Mouse (Mus musculus): ENCODE measurements around the gene Usp22. TPM values are rescaled to one million over a fixed set of nuclear protein-coding genes. Genes with fewer than 3 reads are reported as not detected.

Gene Usp22
- polyA plus RNA-seq, 1 experiment from 2014 or later, result 168 TPM

DNA sequence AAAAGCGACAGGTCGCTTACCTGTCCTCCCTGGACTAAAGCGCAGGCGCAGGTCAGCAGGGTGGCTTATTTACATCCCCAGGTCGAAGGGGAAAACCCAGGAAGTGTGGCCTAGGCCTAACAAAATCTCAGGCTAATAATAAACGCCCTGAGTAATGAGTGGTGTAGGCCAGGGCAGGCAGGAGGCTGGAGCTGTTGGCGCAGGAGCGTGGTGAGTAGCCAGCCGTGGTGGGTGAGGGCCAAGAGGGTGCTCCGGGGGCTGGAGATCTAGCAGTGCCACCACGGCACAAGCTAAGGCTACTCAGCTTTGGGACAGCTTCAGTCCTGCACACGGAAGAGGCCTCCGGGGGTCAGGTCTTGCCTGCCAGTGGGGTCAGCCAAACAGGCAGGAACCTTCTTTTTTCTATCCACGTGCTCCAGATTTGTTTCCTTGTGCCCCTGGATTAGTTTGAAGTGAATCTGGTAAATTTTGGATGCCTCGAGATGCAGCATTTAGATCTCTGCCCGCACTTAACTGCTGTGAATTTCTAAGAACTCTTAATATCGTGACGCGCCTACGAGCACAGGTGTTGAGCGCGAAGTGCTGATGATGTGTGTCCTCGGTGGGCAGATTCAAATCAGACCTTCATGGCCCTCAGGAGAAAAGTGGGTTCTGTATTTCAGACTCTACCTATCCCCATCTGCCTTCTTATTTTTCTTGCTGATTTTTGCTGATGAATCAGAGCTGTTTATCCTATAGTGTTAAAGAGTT is 48.1 kb downstream of the Usp22 start, which contains the start of gene Tnfrsf13b:
Gene Tnfrsf13b, plus strand, starts transcription at position 150 of the 750 bp plus-strand sequence.
- H3K9me3 ChIP-seq (replicated peaks), result no peaks in the 10 kb centered on the region
- no peak within 1 kb of the TSS for H3K4me3 ChIP-seq
- no peaks in the 10 kb centered on the region for H3K27me3 ChIP-seq (ENCODE audit: low read depth, poor library complexity, severe bottlenecking)
- WGBS, result 85% methylated on average over 23 of the region's 23 CpGs
- no peak for DNase-seq (ENCODE audit: low spot score)
- H3K27ac ChIP-seq, result no peak within 1 kb of the TSS
- no peaks in the 10 kb centered on the region for H3K36me3 ChIP-seq
- H3K4me1 ChIP-seq, result no peaks in the 10 kb centered on the region

- 90% methylated on average over 5 of the region's 5 CpGs for whole genome bisulfite sequencing
- Histone ChIP-seq H3K4me3 (no peak overlapping the region), H3K4me1 (no peaks in the 10 kb centered on the region), H3K9me3 (replicated peaks) (no peaks in the 10 kb centered on the region), H3K27ac (no peak overlapping the region), H3K27me3 (ENCODE audit: low read depth, poor library complexity, severe bottlenecking) (no peaks in the 10 kb centered on the region), H3K36me3 (no peaks in the 10 kb centered on the region)
- DNase-seq (ENCODE audit: low spot score), result no peak
These were observed 48.9 kb downstream of the Usp22 start for GRCm38 (mm10) chr11:61125970-61126369.

DNA sequence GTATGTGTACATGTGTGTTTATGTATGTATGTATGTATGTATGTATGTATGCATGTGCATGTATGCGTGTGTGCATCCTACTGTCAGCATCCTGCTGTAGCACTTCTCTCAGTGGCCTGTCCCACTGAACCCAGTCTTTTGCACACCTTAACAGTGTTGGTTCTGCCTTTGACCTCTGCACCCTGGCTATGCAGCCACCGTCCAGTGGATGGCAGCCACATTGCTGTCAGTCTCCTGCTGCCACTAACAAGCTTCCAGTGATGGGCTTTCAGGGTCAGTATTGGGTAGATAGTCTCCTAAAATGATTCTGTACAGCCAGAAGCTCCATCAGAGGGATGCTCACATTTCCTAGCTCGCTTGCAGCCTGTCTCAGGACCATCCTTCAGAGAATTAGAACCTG is 51.0 kb downstream of the Usp22 start:
- DNase-seq (ENCODE audit: low spot score), result no peak
- no peaks in the 10 kb centered on the region for H3K4me1 ChIP-seq
- H3K4me3 ChIP-seq, result no peak overlapping the region
- H3K27ac ChIP-seq, result no peak overlapping the region
- no peaks in the 10 kb centered on the region for H3K36me3 ChIP-seq
- H3K9me3 ChIP-seq (replicated peaks), result no peaks in the 10 kb centered on the region
- 85% methylated on average over 3 of the region's 3 CpGs for whole genome bisulfite sequencing
- no peaks in the 10 kb centered on the region for H3K27me3 ChIP-seq (ENCODE audit: low read depth, poor library complexity, severe bottlenecking)

DNA sequence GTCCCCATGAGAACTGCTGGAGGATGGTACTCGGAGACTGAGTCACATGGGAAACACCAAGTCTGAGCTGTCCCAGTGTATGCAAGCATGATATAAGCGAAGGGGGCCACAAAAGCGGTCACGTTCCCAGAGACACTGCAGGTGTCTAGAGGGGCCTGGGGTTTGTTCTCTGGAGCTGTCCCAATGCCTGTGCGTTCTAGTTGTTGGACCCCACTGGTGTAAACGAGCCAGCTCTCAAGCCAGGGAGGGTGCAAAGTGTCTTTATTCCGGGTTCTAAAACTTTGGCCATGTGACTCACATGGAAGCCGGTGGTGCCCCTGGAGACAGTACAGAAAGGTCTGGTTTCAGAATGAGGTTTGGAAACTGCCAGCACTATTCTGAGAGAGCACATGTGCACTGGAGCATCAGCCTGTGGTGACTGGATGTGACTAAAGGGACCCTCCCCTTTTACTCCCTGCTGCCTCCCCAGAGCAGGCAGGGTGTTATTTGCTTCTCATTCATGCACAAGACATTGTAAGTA is 52.0 kb downstream of the Usp22 start:
- H3K4me1 ChIP-seq, result no peaks in the 10 kb centered on the region
- H3K27me3 ChIP-seq (ENCODE audit: low read depth, poor library complexity, severe bottlenecking), result no peaks in the 10 kb centered on the region
- H3K4me3 ChIP-seq, result no peak overlapping the region
- 92% methylated on average over 8 of the region's 8 CpGs for WGBS
- no peaks in the 10 kb centered on the region for H3K9me3 ChIP-seq (replicated peaks)
- DNase-seq (ENCODE audit: low spot score), result no peak
- no peak overlapping the region for H3K27ac ChIP-seq
- no peaks in the 10 kb centered on the region for H3K36me3 ChIP-seq

DNA sequence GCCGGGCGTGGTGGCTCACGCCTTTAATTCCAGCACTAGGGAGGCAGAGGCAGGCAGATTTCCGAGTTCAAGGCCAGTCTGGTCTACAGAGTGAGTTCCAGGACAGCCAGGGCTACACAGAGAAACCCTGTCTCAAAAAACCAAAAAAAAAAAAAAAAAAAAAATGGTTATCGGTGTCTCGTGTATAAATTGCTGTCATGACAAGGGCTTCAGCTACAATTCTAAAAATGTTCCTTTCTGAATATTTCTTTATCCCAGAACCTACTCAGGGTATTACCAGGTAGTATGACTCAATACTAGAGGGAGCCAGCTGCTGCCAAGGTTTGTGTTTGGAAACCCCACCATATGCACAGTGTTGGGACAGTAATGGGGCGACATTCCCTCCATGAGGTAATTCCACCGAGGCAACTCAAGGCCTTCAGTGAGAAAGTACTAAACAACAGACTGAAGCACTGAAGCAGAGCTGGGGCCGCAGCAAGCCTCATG is 52.5 kb downstream of the Usp22 start:
- Histone ChIP-seq H3K27me3 (ENCODE audit: low read depth, poor library complexity, severe bottlenecking) (no peaks in the 10 kb centered on the region), H3K4me1 (no peaks in the 10 kb centered on the region), H3K4me3 (no peak overlapping the region), H3K27ac (no peak overlapping the region), H3K36me3 (no peaks in the 10 kb centered on the region), H3K9me3 (replicated peaks) (no peaks in the 10 kb centered on the region)
- DNase-seq (ENCODE audit: low spot score), result no peak
- 86% methylated on average over 9 of the region's 9 CpGs for WGBS

GRCm38 (mm10) chr11:61119996-61120583 is 54.8 kb downstream of the Usp22 start:
- no peaks in the 10 kb centered on the region for H3K36me3 ChIP-seq
- no peak overlapping the region for H3K27ac ChIP-seq
- WGBS, result 94% methylated on average over 3 of the region's 3 CpGs
- H3K4me3 ChIP-seq, result no peak overlapping the region
- H3K9me3 ChIP-seq (replicated peaks), result no peaks in the 10 kb centered on the region
- no peaks in the 10 kb centered on the region for H3K27me3 ChIP-seq (ENCODE audit: low read depth, poor library complexity, severe bottlenecking)
- H3K4me1 ChIP-seq, result no peaks in the 10 kb centered on the region
- DNase-seq (ENCODE audit: low spot score), result no peak

- Histone ChIP-seq H3K9me3 (replicated peaks) (no peaks in the 10 kb centered on the region), H3K4me3 (no peak overlapping the region), H3K36me3 (no peaks in the 10 kb centered on the region), H3K27me3 (ENCODE audit: low read depth, poor library complexity, severe bottlenecking) (no peaks in the 10 kb centered on the region), H3K27ac (no peak overlapping the region), H3K4me1 (no peaks in the 10 kb centered on the region)
- no peak for DNase-seq (ENCODE audit: low spot score)
- WGBS, result 65% methylated on average over 8 of the region's 8 CpGs
These were observed 58.6 kb downstream of the Usp22 start for GRCm38 (mm10) chr11:61116226-61116625.

- DNase-seq (ENCODE audit: low spot score), result no peak
- 78% methylated on average over 8 of the region's 8 CpGs for WGBS
- no peaks in the 10 kb centered on the region for H3K9me3 ChIP-seq (replicated peaks)
These were observed 62.4 kb downstream of the Usp22 start for GRCm38 (mm10) chr11:61112323-61112995.

DNA sequence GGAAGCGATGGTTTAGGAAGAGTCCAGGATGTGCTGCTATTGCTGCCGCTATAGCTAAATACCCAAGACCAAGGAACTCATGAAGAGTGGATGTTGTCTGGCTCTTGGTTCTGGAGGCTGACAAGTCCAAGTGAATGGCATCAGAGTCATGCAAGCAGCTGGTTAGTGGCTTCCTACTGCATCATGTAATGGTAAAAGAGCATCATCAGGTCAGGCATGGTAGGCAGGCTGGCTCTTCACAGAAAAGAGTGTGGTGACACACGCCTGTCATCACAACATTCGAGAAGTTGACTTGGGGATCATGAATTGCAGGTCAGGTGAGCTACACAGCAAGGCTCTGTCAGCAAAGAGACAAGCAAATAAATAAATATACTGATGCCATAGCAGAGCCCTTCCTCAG is 63.4 kb downstream of the Usp22 start:
- Histone ChIP-seq H3K4me3 (no peak overlapping the region), H3K4me1 (no peaks in the 10 kb centered on the region), H3K27me3 (ENCODE audit: low read depth, poor library complexity, severe bottlenecking) (no peaks in the 10 kb centered on the region), H3K27ac (no peak overlapping the region), H3K9me3 (replicated peaks) (no peaks in the 10 kb centered on the region), H3K36me3 (no peaks in the 10 kb centered on the region)
- 94% methylated on average over 4 of the region's 4 CpGs for WGBS
- no peak for DNase-seq (ENCODE audit: low spot score)

More at GRCm38 (mm10) chr11:61112323-61112995, 62.4 kb downstream of the Usp22 start:
- Histone ChIP-seq H3K27me3 (ENCODE audit: low read depth, poor library complexity, severe bottlenecking) (no peaks in the 10 kb centered on the region), H3K4me1 (no peaks in the 10 kb centered on the region), H3K4me3 (no peak overlapping the region), H3K36me3 (no peaks in the 10 kb centered on the region), H3K27ac (no peak overlapping the region)

GRCm38 (mm10) chr11:61110928-61111327 is 63.9 kb downstream of the Usp22 start:
- Histone ChIP-seq H3K27ac (no peak overlapping the region), H3K4me1 (no peaks in the 10 kb centered on the region), H3K27me3 (ENCODE audit: low read depth, poor library complexity, severe bottlenecking) (no peaks in the 10 kb centered on the region), H3K36me3 (no peaks in the 10 kb centered on the region), H3K4me3 (no peak overlapping the region), H3K9me3 (replicated peaks) (no peaks in the 10 kb centered on the region)
- DNase-seq (ENCODE audit: low spot score), result no peak
- WGBS, result 55% methylated on average over 1 of the region's 1 CpGs

DNA sequence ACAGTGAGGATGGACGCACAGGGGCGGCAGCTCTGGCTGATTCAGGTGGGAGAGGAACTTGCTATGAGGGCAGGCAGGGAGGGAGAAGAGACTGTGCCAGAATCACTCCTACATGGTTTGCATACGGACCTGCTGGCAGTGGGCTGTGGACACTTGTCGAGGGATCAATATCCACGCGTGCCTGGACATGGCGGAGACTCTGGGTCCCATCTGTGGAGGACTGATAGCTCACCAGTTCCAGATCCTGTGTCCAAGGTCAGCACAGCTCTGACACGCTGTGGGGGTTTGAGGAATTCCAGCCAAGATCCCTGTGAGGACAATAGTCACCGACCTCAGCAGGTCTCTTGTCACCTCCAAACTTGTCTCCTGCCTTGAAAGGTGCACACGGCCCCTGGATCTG is 64.7 kb downstream of the Usp22 start:
- Histone ChIP-seq H3K27me3 (ENCODE audit: low read depth, poor library complexity, severe bottlenecking) (peaks cover 3% of the 10 kb centered on the region; the same call in 1 of the 2 replicates), H3K27ac (no peak overlapping the region), H3K36me3 (no peaks in the 10 kb centered on the region), H3K4me3 (no peak overlapping the region), H3K4me1 (no peaks in the 10 kb centered on the region), H3K9me3 (replicated peaks) (no peaks in the 10 kb centered on the region)
- WGBS, result 85% methylated on average over 10 of the region's 10 CpGs
- no peak for DNase-seq (ENCODE audit: low spot score)

DNA sequence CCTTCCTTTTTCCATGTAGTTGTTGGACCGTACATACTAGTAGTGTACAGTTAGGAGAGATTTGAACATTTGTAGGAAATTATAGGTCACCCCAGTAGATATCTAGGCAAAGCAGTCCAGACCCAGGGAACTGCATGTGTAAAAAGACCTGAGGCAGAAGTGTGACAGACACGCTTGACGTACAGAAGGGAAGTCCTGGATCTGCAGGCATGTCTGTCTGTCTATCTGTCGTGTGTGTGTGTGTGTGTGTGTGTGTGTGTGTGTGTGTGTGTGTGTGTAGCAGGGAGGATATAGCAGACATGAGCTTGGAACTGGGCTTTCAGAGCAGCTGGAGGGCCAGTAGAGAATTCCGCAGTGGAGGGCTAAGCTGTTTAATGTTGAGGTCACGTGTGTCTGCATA is 65.1 kb downstream of the Usp22 start:
- WGBS, result 89% methylated on average over 6 of the region's 6 CpGs
- no peaks in the 10 kb centered on the region for H3K4me1 ChIP-seq
- no peak overlapping the region for H3K27ac ChIP-seq
- no peak for DNase-seq (ENCODE audit: low spot score)
- H3K27me3 ChIP-seq (ENCODE audit: low read depth, poor library complexity, severe bottlenecking), result peaks cover 6% of the 10 kb centered on the region; the same call in 1 of the 2 replicates
- no peaks in the 10 kb centered on the region for H3K36me3 ChIP-seq
- no peaks in the 10 kb centered on the region for H3K9me3 ChIP-seq (replicated peaks)
- H3K4me3 ChIP-seq, result no peak overlapping the region

DNA sequence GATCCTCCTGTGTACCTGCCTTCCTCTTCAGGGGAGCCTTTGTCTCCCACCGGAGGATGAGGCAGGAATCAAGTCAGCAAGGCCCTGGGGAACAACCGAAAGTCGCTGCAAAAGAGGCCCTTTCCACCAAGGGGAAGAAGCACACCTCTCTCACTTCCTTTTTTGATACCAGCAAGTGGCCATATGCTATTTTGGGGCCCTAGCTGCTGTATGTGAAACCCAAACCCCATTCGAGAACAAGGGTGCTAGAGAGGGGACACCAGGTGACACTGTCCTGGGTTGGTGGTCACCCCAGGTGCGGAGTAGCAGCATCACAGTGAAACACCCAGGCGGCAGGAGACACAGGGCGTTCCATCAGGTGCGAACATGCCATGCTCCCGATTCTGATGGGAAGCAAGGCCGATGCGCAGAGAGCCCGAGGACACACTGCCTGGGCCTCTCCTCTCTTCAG is 65.9 kb downstream of the Usp22 start:
- 87% methylated on average over 12 of the region's 12 CpGs for WGBS
- Histone ChIP-seq H3K9me3 (replicated peaks) (no peaks in the 10 kb centered on the region), H3K4me1 (0 out of 2 replicates have a peak, but pooled peaks cover 4% of the 10 kb centered on the region), H3K36me3 (no peaks in the 10 kb centered on the region), H3K27ac (0 out of 2 replicates have a peak overlapping the region, but pooled peaks have one; percentile 14), H3K4me3 (no peak overlapping the region), H3K27me3 (ENCODE audit: low read depth, poor library complexity, severe bottlenecking) (peaks cover 6% of the 10 kb centered on the region; the same call in 1 of the 2 replicates)
- no peak for DNase-seq (ENCODE audit: low spot score)

Measured in limb, embryonic 10.5 days (tissue).